Mouse (Mus musculus) MN1 (cell line): ENCODE data around the gene Brix1.
A peak's percentile ranks its signal among the peaks of the same experiment; 100 is the strongest.
"Not testable (repeated sequence)": the region's sequence is repeated elsewhere in the genome, so short reads cannot be mapped to it uniquely, and the experiment has no call there.

ENCODE experiments used
- DNase-seq: peaks from one replicate; pipeline ENCODE4 v3.0.0-alpha.2; 2016; ENCODE audit warnings: low spot score

Gene Brix1

DNA sequence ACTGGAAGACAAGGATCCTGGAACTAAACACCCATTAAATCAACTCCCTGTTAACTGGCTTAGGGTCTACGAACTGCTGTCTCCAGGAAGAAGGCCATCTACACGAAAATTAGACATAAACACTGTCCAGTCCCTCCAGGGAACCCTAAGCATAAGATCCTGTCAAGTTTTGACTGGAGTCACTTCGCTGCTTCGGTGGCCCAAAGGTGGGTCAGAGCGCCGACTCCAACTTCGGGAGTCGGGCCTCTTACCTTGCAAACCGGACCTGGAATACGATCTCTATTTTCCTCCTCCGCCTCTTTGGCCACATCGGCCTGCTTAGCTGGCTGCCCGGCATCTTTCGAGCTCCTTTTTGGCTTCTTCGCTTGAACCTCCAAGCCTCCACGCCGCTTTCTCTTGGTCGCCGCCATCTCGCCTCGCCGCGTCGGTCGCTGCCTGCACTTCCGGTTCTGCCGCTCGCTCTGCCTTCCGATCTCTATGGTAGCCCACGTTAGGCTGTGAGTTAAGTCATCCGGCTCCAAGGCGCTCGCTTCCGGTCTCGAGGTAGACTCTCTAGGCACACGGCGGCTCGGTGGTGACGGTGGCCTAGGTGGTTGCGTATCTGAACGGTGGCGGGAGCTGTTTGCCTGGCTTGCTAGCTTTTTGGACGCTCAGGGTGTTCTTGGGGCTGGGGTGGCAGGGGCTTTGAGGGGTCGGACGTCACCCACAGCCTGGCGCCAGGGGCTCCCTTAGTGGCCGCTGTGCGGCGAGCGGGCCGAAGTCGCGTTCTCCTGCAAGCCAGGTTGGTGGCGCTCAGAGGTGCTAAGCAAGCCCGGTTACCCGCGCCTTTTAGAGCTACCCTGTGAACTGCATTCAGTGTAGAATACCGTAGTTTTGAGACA, at the start of gene Brix1, which contains the start of gene Rad1:
Brix1 (minus strand) TSS at position 464 of the 881 bp plus-strand sequence.
Rad1 (plus strand) TSS at position 535 of the 881 bp plus-strand sequence.
- peak; percentile 99 for DNase-seq

DNA sequence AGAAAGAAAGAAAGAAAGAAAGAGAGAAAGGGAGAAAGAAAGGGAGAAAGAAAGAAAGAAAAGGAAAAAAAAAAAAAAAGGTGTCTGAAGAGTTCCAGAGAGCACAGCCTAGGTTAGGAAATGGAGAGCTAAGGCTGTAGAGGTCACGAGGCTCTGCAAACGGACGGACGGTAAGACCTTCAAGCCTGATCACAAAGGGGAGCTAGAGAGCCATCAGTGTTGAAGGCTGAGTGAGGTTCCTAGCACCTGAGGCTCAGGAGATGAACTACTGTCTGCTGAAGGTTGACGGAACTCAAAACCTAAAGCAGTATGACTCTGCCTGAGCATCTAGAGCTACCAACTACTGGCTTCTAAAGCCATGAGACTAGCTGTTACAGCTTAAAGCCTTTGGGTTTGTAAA, 48.8 kb upstream of the Brix1 start:
- DNase-seq, result no peak

DNA sequence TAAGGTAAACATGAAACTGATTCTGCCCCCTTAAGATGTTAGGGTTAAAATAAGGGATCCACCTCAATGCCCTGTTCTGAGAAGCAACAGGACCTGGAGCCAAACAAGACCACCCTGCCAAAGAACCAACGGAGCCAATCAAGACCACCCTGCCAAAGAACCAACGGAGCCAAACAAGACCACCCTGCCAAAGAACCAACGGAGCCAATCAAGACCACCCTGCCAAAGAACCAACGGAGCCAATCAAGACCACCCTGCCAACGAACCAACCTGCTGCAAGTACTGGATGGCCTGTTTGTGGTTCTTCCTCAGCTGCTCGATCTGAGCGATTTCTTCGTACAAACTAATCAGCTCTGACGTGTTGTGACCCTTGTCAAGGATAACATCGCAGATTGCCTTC, 47.6 kb upstream of the Brix1 start:
- not testable (repeated sequence) for DNase-seq

DNA sequence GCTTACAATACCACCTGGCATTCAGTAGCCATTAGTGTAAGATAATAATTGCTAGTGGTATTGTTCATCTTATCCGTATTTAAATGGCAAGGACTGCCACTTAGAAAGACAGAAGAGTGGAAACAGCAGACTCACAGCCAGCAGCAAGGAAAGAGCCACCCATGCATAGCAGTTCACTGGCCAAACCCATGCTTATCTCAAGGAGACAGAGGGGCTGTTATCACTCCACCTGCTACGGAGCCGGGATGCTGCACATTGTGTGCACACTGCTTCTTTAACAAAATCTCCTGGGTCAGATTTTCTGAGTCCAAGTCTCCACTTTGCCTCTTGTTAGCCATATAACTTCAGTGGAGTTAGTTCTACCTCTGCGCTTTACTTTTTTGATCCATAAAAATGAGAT, 45.6 kb upstream of the Brix1 start:
- no peak for DNase-seq

DNA sequence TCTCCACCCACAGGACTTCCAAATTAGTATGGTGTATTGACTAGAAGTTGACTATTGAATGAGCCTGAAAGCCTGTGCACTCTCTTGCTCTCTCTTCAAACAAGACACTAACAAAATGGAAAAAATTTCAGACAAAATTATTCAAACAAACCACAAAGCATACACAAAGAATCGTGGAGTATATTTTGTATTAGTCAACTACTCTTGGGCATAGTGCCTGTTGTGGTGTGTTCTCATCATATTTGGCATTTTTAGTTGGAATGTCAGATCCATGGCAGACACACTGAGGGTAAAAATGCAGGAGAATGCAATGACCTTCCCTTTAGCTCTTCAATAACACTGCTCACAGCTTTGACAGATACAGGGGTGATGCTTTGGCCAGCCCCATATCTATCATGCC, 40.1 kb upstream of the Brix1 start:
- DNase-seq, result no peak

DNA sequence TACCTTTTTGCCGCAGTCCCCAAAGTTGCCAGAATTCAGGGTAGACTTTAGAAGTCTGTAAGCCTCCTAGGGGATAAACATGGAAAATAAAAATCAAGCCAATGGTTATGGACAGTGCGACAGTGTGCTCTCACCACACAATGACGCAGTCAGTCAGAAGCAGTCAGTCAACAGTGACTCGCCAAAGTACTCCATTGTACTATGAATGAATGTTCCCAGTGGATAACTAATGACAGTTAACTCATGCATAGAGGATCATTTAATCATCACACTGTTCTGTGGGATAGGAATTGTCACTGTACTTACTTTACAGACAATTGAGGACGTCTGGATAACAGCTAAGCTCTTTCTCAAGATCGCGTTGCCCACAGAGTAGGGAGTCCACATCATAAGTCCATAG, 29.4 kb upstream of the Brix1 start:
- no peak for DNase-seq

DNA sequence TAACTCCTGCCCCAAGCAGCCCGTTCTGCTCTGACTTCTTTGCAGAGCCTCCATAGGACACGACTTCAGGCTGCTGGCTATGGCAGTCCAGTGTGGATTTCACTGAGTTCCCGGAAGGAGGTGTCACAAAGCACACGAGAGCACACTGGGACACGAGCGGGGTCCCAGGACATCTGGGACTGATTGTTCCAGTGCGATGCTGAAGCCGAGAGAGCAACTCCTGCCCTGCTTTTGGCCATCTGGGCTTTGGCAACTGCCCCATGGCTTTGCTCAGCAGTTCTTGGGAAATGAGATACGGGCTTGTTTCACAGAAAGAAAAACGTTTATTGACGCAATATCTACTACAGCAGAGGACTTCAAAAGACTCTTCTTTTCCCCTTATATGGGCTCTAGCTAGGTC, 20.4 kb upstream of the Brix1 start:
- DNase-seq, result no peak

DNA sequence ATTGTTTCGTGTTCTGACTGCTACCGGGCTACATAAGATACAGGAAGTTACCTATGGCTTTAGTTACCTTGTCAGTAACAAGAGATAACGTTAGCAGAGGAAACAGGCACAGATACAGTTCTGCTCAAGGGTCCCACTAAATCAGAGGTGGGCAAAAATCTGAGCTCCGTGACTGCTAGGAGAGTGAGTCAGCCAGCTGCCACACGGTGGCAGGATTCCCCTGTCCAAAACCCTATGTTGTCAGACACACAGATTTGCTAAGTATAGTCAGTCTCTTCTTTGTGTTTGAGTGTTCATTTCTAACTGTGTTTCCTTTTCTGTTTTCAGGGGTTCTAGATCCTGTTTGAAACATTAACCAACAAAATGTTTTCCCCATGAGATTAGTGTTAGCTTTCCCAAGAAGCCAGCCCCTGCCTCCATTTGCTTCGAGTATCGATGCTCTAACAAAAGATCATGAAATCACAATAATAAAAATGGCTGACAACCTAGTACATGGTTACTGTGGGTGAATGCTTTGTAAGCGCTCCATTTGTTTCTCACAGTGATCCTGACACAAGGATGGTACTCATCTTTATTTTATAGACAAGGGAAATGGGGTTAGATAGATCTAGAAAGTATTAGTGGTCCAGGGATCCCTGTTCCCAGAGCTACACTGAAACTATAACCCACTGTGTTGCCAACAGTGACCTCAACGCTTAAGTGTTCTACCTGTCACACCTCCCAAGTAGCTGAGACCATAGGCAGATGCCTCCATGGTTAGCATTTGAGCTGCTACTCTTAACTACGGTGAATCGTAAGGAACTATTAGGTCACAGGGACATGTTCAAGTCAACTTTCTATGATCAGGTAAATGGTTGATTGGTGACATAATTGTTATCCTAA, 15.3 kb upstream of the Brix1 start:
- DNase-seq, result peak; percentile 55

DNA sequence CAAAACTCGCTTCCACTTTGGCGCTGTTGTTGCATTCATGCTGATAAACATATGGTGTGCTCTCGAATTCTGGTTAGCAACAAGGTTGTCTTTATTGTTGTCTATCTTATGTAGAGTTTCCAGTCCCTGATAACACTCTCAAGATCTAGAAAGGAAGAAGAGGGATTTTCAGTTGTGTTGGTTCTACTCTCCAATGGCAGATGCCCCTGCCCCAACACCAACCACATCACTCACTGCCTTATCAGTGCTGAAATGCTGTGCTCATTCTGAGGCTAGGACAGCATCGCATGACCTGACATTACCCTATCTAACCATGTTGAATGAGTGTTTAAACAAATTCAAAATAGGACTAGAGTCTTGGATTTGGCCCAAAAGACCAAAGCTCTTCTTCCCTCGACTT, 14.3 kb upstream of the Brix1 start:
- DNase-seq, result no peak

DNA sequence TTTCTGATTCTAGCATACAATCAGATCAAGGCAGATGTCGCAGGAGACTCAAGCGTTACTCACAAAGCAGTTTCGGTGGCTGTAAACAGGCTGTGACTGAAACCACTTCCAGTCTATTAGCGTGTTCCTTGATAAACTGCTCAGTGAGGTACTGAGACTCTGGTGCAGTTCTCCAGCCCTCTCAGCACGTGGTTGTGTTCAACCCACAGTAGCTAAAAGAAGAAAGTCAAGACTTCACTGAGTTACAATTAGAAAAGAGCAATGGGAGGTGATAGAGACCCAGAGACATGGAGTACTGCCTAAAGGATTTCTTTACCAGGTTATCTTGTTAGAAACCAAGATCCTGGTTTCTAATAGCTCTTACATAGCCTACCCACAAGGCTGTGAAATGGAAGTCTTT, 13.8 kb upstream of the Brix1 start:
- DNase-seq, result no peak

DNA sequence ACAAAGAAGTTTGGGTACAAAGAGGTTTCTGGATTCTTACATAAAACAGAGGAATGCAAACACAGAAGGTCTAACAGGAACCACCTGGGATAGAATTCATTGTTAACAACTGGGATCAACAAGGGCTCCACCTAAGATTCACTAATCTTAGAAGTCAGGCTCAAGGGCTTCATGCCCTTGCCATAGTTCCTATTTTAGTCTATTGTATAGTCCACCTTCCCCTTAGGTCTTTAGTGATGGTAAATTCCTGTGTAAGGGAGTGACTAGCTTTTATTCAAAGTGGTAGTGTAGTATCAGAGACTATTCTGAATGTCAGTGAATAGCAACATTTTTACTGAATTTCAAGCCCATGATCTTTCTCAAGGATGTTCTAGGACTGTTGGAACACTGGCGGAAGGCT, 10.9 kb upstream of the Brix1 start:
- DNase-seq, result not testable (repeated sequence)

DNA sequence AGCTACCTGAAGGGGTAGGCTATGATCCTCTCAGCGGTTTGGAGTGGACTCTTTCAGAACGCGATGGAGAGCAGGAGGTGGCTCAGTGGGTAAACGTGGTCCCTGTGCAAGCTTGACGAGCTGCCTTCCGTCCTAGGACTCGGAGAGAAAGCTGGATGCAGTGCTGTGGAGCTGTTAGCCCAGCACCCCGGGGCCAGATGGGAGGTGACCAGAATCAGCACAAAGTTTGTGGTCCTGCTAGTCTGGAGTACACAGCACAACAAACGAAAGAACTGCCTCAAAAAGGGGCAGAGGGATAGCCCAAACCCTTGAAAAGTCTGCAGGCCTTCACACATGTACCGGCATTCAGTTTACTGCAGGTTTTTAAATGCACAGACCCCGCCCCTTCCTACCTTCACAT, 10.2 kb upstream of the Brix1 start:
- DNase-seq, result no peak

DNA sequence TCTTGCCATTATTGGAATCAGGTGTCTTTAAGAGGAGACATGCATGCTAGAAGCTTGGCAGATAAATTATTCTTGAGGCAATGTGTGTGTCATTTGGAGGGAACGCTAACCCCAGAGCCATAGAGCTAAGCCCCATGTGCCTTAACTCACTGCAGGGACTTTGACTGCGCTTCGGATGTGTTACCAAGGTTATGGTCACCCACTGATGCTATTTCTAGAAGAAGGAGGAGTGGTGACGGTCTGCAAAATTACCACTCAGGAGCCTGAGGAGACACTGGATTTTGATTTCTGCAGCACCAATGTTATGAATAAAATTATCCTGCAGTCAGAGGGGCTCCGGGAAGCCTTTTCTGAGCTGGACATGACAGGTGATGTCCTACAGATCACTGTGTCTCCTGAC, 4.4 kb upstream of the Brix1 start:
- DNase-seq, result no peak

DNA sequence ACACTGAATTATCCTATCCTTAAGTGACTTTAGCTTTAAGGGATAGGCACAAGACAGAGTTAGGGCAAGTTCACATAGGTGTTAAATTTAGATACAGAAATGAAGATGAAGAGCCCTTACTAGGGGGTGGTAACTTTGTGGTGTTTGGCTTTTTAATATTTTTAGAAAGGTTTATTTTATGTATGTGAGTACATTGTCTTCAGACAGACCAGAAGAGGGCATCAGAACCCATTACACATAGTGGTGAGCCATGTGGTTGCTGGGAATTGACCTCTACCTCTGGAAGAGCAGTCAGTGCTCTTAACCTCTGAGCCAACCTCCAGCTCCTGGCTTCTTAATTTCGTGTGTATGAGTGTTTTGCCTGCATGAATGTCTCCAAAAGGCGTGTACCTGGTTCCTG, 1.5 kb upstream of the Brix1 start:
- DNase-seq, result peak; percentile 46

DNA sequence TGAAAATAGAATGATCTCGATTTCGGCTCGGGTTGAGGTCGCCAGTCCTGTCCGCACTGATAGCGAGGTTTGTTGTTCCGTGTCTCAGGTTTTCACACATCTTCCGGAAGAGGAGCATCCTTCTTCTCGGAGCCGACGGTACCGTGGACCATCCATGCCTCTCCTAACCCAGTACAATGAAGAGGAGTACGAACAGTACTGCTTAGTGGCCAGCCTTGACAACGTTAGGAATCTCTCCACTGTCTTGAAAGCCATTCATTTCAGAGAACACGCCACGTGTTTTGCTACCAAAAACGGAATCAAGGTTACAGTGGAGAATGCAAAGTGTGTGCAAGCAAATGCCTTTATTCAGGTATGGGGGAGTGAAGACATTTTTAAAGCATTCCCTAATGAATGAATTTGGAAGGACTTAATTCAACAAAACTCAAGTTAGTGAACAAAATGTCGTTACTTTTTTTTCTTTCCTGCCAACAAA, 655 bp upstream of the Brix1 start:
- DNase-seq, result no peak

DNA sequence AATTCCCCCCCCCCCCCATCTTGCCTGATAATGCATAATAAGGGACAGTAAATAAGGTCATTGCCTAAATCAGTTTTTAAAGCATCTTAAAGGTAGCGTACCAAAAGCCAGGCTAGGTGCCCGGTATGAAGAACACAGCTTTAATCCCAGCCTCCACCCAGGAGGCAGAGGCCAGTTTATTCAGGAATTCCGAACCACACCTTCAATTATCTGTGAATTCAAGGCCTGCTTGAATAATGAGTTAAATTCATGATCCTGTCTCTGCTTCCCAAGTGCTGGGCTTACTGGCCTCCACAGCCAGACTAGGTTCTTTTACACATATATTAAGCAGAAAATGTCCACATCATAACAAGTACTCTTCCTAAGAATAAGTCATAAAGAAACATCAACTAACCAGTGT, 14.8 kb downstream of the Brix1 start:
- DNase-seq, result no peak

DNA sequence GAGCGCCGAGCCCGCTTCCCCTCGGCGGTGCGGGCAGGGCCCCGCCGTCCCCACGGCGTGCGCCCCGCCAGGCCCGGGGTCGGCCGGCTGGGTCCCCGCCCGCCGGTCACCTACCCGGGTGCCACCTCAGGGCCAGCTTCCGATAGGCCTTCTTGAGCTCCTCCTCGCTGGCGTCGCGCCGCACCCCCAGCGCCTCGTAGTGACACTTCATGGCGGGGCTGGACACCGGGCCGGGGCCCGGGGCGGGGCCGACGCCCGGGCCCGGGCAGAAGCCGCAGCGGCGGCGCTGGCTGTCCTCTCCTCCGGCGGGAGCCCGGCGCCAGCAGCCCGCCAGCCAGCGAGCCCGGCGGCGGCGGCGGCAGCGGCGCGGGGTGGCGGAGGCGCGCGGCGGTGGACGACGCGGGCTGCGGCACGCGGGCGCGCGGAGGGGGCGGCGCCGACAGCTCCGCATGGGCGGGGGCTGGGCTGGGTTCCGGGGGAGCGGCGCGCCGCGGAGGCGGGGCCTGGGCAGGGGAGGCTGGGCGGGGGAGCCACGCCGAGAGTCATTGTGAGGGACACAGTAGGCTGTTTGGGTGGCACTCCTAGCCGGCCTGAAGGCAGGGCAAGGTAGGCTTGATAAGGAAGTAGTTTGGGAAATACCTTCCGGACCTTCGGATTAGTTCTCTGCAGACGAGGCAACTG, 15.5 kb downstream of the Brix1 start, which contains the start of gene Dnajc21:
Dnajc21 (minus strand) TSS at position 366 of the 681 bp plus-strand sequence.
- peak; percentile 89 for DNase-seq

DNA sequence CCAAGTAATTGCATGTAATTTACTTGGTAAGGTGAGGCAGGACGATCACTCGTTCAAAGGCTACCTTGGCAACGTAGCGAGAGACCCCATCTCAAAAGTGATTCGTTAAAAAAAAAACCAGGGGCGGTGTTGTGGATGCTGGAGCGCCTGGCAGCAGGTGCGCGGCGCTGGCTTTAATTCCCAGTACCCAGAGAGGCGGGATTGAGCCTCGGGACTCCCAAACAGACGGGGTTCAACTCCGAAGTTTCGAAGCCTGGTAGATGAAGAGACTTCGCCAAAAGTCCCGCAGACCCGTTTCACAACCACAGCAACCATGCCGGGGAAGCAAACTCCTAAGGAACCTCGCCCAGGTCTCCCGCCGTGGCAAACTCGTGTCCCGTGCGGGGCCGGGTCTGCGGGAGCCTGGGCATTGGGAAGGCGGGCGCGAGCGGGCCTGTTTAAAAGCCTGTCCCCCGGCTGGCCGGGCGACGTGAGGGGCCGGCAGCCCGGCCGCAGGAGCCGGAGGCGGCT, 16.1 kb downstream of the Brix1 start:
- DNase-seq, result peak; percentile 60

DNA sequence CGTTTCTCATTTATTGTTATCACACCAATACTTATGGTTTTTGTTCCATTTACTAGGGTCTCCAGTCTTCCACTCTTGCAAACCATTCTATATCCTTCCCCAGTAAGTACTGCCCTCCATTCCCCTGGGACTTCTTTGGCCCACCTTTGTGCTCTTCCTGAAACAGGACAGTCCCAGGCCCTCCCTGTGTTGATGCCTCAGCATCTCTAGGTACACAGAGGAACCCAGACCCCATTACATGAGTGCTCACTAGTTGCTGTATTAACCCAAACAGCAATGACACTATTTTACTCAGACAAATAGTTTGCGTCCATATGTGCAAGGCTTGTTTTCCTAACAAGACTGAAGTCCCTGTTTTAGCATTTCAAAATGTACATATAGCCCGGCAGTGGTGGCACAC, 17.0 kb downstream of the Brix1 start:
- no peak for DNase-seq

DNA sequence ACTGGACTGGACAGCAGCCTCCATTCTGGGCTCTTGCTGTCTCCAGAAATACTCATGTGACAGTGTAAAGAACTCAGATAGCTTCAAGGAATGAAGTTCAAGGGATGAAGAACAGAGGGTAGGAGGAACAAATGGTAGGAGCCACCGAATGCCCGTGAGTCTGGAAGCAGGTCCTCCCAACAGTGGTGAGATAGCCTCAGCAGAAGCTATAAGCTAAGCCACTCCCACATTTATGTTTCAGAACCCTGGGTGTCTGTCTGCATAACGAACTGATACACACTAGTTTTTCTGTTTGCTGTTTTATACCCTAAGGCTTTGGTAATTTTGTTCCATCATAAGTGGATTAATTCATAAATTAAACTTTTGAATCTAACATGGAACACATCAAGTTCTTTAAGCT, 21.1 kb downstream of the Brix1 start:
- DNase-seq, result no peak

DNA sequence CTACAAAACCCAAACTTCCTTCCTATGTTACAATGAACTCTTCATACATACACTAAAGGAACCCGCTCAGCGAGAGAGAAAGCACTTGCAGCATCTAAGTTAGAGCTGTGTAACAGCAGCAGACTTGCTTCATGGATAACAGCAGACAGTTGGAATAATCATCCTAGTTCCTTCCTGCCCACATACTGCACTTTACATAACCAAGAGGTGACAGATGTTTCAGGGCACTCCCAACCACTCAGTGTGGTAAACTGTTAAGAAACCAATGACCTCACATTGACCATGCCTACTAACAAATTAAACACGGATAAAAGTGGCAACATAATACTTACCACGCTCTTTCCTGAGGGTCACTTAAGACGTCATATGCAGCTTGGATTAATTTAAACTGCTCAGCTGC, 22.2 kb downstream of the Brix1 start:
- no peak for DNase-seq

DNA sequence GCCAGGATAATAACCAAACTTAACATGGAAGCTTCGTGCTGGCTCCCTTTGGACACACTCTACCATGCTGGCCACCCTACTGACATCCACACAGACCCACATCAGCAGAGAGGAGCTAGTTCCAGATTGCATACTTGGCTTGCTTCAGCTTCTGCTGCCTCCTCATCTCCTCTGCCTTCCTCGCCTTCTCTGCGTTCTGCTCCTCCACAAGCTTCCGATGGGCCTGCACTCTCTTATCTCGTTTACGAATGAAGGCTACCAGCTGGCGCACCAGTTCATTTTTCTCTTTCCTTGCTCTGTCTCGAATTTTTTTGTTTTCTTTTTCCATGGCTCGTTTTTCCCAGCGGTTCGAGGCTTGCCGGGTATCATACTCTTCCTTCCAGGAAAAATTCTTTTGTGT, 24.8 kb downstream of the Brix1 start:
- DNase-seq, result no peak
